Mouse (Mus musculus): ENCODE measurements around the gene Zkscan5.
"Not testable (repeated sequence)": the region's sequence is repeated elsewhere in the genome, so short reads cannot be mapped to it uniquely, and the experiment has no call there.

Gene Zkscan5

GRCm38 (mm10) chr5:145203936-145204691, at the start of gene Zkscan5:
Zkscan5 (plus strand) TSS chr5:145204562.
- peak; percentile 99 for DNase-seq (ENCODE audit: low spot score)

- no peak for DNase-seq (ENCODE audit: low spot score)
Observed at GRCm38 (mm10) chr5:145161361-145161760, 43.0 kb upstream of the Zkscan5 start.

GRCm38 (mm10) chr5:145164710-145165109, 39.7 kb upstream of the Zkscan5 start:
- no peak for DNase-seq (ENCODE audit: low spot score)

GRCm38 (mm10) chr5:145165184-145165583, 39.2 kb upstream of the Zkscan5 start:
- no peak for DNase-seq (ENCODE audit: low spot score)

GRCm38 (mm10) chr5:145166536-145167305, 37.6 kb upstream of the Zkscan5 start, which contains the start of the genes Ptcd1 and Cpsf4:
Ptcd1 (minus strand) TSS chr5:145167108.
Cpsf4 (plus strand) TSS chr5:145167213.
- peak; percentile 98 for DNase-seq (ENCODE audit: low spot score)

GRCm38 (mm10) chr5:145167306-145167661, 37.1 kb upstream of the Zkscan5 start:
- no peak for DNase-seq (ENCODE audit: low spot score)

GRCm38 (mm10) chr5:145178461-145178980, 25.8 kb upstream of the Zkscan5 start:
- peak; percentile 69 for DNase-seq (ENCODE audit: low spot score)

GRCm38 (mm10) chr5:145185244-145185643, 19.1 kb upstream of the Zkscan5 start:
- DNase-seq (ENCODE audit: low spot score) = no peak

GRCm38 (mm10) chr5:145189416-145189815, 14.9 kb upstream of the Zkscan5 start:
- no peak for DNase-seq (ENCODE audit: low spot score)

- DNase-seq (ENCODE audit: low spot score) = no peak
Observed at GRCm38 (mm10) chr5:145190373-145190772, 14.0 kb upstream of the Zkscan5 start.

- DNase-seq (ENCODE audit: low spot score) = peak; percentile 91
Observed at GRCm38 (mm10) chr5:145190875-145191798, 13.2 kb upstream of the Zkscan5 start.

GRCm38 (mm10) chr5:145191962-145192361, 12.4 kb upstream of the Zkscan5 start, which contains the start of gene Atp5j2:
Atp5j2 (minus strand) TSS chr5:145192062.
- DNase-seq (ENCODE audit: low spot score) = no peak

- no peak for DNase-seq (ENCODE audit: low spot score)
Observed at GRCm38 (mm10) chr5:145200387-145200786, 4.0 kb upstream of the Zkscan5 start.

- DNase-seq (ENCODE audit: low spot score) = peak; percentile 82
Observed at GRCm38 (mm10) chr5:145201321-145201991, 2.9 kb upstream of the Zkscan5 start, which contains the start of gene Zkscan14. Zkscan14 (minus strand) TSS chr5:145201868.

GRCm38 (mm10) chr5:145202446-145202845, 1.9 kb upstream of the Zkscan5 start:
- no peak for DNase-seq (ENCODE audit: low spot score)

- DNase-seq (ENCODE audit: low spot score) = no peak
Observed at GRCm38 (mm10) chr5:145205041-145205440, 679 bp downstream of the Zkscan5 start.

GRCm38 (mm10) chr5:145207385-145207784, 3.0 kb downstream of the Zkscan5 start:
- no peak for DNase-seq (ENCODE audit: low spot score)

GRCm38 (mm10) chr5:145207954-145208353, 3.6 kb downstream of the Zkscan5 start:
- DNase-seq (ENCODE audit: low spot score) = no peak

- not testable (repeated sequence) for DNase-seq (ENCODE audit: low spot score)
Observed at GRCm38 (mm10) chr5:145208391-145208790, 4.0 kb downstream of the Zkscan5 start.

GRCm38 (mm10) chr5:145211340-145211739, 7.0 kb downstream of the Zkscan5 start:
- no peak for DNase-seq (ENCODE audit: low spot score)

GRCm38 (mm10) chr5:145212216-145212615, 7.9 kb downstream of the Zkscan5 start:
- no peak for DNase-seq (ENCODE audit: low spot score)
